Mouse (Mus musculus) midbrain, embryonic 15.5 days (tissue): ENCODE measurements around the gene Myo1a. TPM values are rescaled to one million over a fixed set of nuclear protein-coding genes. Genes with fewer than 3 reads are reported as not detected.

ENCODE experiments used
- ATAC-seq: fragments of 200-750 bp; cut with Nextera tagmentation; replicated peaks from 2 replicates; pipeline ENCODE4 v1.8.0; 2017; ENCODE audit warnings: moderate TSS enrichment
- H3K27ac ChIP-seq: fragments of 300-500 bp; sonication (generic); 2 replicates; pipeline ENCODE4 v1.5.1; 2015; ENCODE audit warnings: mild to moderate bottlenecking, inconsistent platforms
- H3K27me3 ChIP-seq: fragments of 300-500 bp; sonication (generic); replicated peaks from 2 replicates; pipeline ENCODE4 v1.6.1; 2015; ENCODE audit warnings: inconsistent platforms
- H3K36me3 ChIP-seq: fragments of 300-500 bp; sonication (generic); replicated peaks from 2 replicates; pipeline ENCODE4 v1.6.1; 2015; ENCODE audit warnings: inconsistent platforms
- H3K4me1 ChIP-seq: fragments of 300-500 bp; sonication (generic); 2 replicates; pipeline ENCODE4 v1.6.1; 2015; ENCODE audit warnings: inconsistent platforms
- H3K4me2 ChIP-seq: fragments of 300-500 bp; sonication (generic); 2 replicates; pipeline ENCODE4 v1.6.1; 2015; ENCODE audit warnings: inconsistent platforms, mild to moderate bottlenecking, moderate library complexity
- H3K4me3 ChIP-seq: fragments of 300-500 bp; sonication (generic); 2 replicates; pipeline ENCODE4 v1.5.1; 2015; ENCODE audit warnings: mild to moderate bottlenecking, inconsistent platforms
- H3K9ac ChIP-seq: fragments of 300-500 bp; sonication (generic); 2 replicates; pipeline ENCODE4 v1.6.1; 2015; ENCODE audit warnings: mild to moderate bottlenecking, inconsistent platforms
- H3K9me3 ChIP-seq: fragments of 300-500 bp; sonication (generic); 2 replicates; pipeline ENCODE4 v1.6.1; 2016; ENCODE audit warnings: inconsistent platforms
- WGBS: fragments of 180-500 bp; shearing (Covaris S2); methylation state at CpG from one replicate; pipeline ENCODE4 v1.1.7; 2015; ENCODE audit warnings: mixed read lengths; 5-methylcytosine and 5-hydroxymethylcytosine counted together
- polyA plus RNA-seq: library from polyadenylated mRNA; unstranded; fragments of >200 nt; fragmentation: Nextera tagmentation; extraction: Ambion mirVana; gene quantifications from 2 replicates; pipeline ENCODE4 v1.2.1, GENCODE M21; 2015

The Myo1a gene
- polyA plus RNA-seq, 1 experiment from 2014 or later = 0.25 TPM

- H3K9me3 ChIP-seq = no peaks in the 10 kb centered on the region
- under 1% methylated on average over 64 of the region's 73 CpGs for WGBS
- H3K27ac ChIP-seq = peak within 1 kb of the TSS; percentile 55; the same call in 1 of the 2 replicates
- peak within 1 kb of the TSS; percentile 49 for H3K9ac ChIP-seq
- peak within 1 kb of the TSS; percentile 56 for H3K4me3 ChIP-seq
- peaks cover 47% of the 10 kb centered on the region for H3K4me1 ChIP-seq
- H3K4me2 ChIP-seq = peak within 1 kb of the TSS; percentile 93
- peaks cover 55% of the 10 kb centered on the region for H3K27me3 ChIP-seq
- no peaks in the 10 kb centered on the region for H3K36me3 ChIP-seq
- ATAC-seq = peak; percentile 55
Measured at GRCm38 (mm10) chr10:127666501-127667268, 38.3 kb upstream of the Myo1a start, which contains the start of gene Nemp1. TSS of gene Nemp1 (plus strand) at chr10:127666901.

- ATAC-seq = no peak; the same call in 1 of the 2 replicates
- H3K9me3 ChIP-seq = no peaks in the 10 kb centered on the region
- no peaks in the 10 kb centered on the region for H3K36me3 ChIP-seq
- peaks cover 39% of the 10 kb centered on the region for H3K4me1 ChIP-seq
- H3K27me3 ChIP-seq = peaks cover 47% of the 10 kb centered on the region
- H3K9ac ChIP-seq = 0 out of 2 replicates have a peak overlapping the region, but pooled peaks have one; percentile 49
- peak overlapping the region; percentile 56 for H3K4me3 ChIP-seq
- H3K4me2 ChIP-seq = peak overlapping the region; percentile 93
- peak overlapping the region; percentile 55; the same call in 1 of the 2 replicates for H3K27ac ChIP-seq
- WGBS = 3% methylated on average over 35 of the region's 35 CpGs
Measured at GRCm38 (mm10) chr10:127667269-127668092, 37.5 kb upstream of the Myo1a start.

GRCm38 (mm10) chr10:127668093-127669050 is 36.6 kb upstream of the Myo1a start, which contains the start of gene Nab2:
TSS of gene Nab2 (minus strand) at chr10:127668568.
- 0 out of 2 replicates have a peak, but pooled peaks have one; percentile 31 for ATAC-seq
- Histone ChIP-seq H3K27me3 (peaks cover 38% of the 10 kb centered on the region), H3K9me3 (no peaks in the 10 kb centered on the region), H3K36me3 (no peaks in the 10 kb centered on the region), H3K9ac (0 out of 2 replicates have a peak within 1 kb of the TSS, but pooled peaks have one; percentile 16), H3K4me2 (peak within 1 kb of the TSS; percentile 93), H3K4me3 (peak within 1 kb of the TSS; percentile 56), H3K27ac (peak within 1 kb of the TSS; percentile 55; the same call in 1 of the 2 replicates), H3K4me1 (peaks cover 34% of the 10 kb centered on the region)
- WGBS = 2% methylated on average over 40 of the region's 40 CpGs

GRCm38 (mm10) chr10:127669170-127669569 is 35.8 kb upstream of the Myo1a start:
- H3K36me3 ChIP-seq = no peaks in the 10 kb centered on the region
- peak overlapping the region; percentile 93; the same call in 1 of the 2 replicates for H3K4me2 ChIP-seq
- peaks cover 30% of the 10 kb centered on the region for H3K27me3 ChIP-seq
- H3K4me3 ChIP-seq = no peak overlapping the region
- 30% methylated on average over 7 of the region's 7 CpGs for WGBS
- no peaks in the 10 kb centered on the region for H3K9me3 ChIP-seq
- no peak overlapping the region for H3K9ac ChIP-seq
- no peak for ATAC-seq
- peaks cover 34% of the 10 kb centered on the region for H3K4me1 ChIP-seq
- no peak overlapping the region for H3K27ac ChIP-seq

- Histone ChIP-seq H3K9me3 (no peaks in the 10 kb centered on the region), H3K4me1 (peaks cover 34% of the 10 kb centered on the region), H3K4me2 (no peak overlapping the region), H3K27me3 (peaks cover 20% of the 10 kb centered on the region), H3K36me3 (no peaks in the 10 kb centered on the region), H3K27ac (no peak overlapping the region), H3K9ac (no peak overlapping the region), H3K4me3 (no peak overlapping the region)
- WGBS = 92% methylated on average over 2 of the region's 2 CpGs
- no peak for ATAC-seq
Measured at GRCm38 (mm10) chr10:127670185-127670584, 34.8 kb upstream of the Myo1a start.

- Histone ChIP-seq H3K9me3 (no peaks in the 10 kb centered on the region), H3K9ac (no peak overlapping the region), H3K36me3 (no peaks in the 10 kb centered on the region), H3K4me1 (peaks cover 30% of the 10 kb centered on the region), H3K4me2 (no peak overlapping the region), H3K27ac (no peak overlapping the region), H3K4me3 (no peak overlapping the region), H3K27me3 (peaks cover 11% of the 10 kb centered on the region)
- 37% methylated on average over 2 of the region's 2 CpGs for WGBS
- ATAC-seq = no peak
Measured at GRCm38 (mm10) chr10:127671276-127671675, 33.7 kb upstream of the Myo1a start.

- Histone ChIP-seq H3K27ac (no peak overlapping the region), H3K4me1 (peaks cover 16% of the 10 kb centered on the region), H3K9ac (no peak overlapping the region), H3K4me2 (no peak overlapping the region), H3K9me3 (no peaks in the 10 kb centered on the region), H3K27me3 (no peaks in the 10 kb centered on the region), H3K36me3 (no peaks in the 10 kb centered on the region), H3K4me3 (no peak overlapping the region)
- ATAC-seq = no peak
- WGBS = 94% methylated on average over 6 of the region's 6 CpGs
Measured at GRCm38 (mm10) chr10:127674046-127674655, 30.8 kb upstream of the Myo1a start.

- 86% methylated on average over 8 of the region's 8 CpGs for WGBS
- H3K9me3 ChIP-seq = no peaks in the 10 kb centered on the region
- H3K27me3 ChIP-seq = no peaks in the 10 kb centered on the region
- H3K4me1 ChIP-seq = peaks cover 15% of the 10 kb centered on the region
- no peaks in the 10 kb centered on the region for H3K36me3 ChIP-seq
- 0 out of 2 replicates have a peak overlapping the region, but pooled peaks have one; percentile 36 for H3K27ac ChIP-seq
- no peak for ATAC-seq
- no peak overlapping the region for H3K4me3 ChIP-seq
- H3K9ac ChIP-seq = no peak overlapping the region
- H3K4me2 ChIP-seq = no peak overlapping the region
Measured at GRCm38 (mm10) chr10:127674794-127675522, 30.0 kb upstream of the Myo1a start.

GRCm38 (mm10) chr10:127675859-127676398 is 29.0 kb upstream of the Myo1a start:
- peak overlapping the region; percentile 75 for H3K27ac ChIP-seq
- 48% methylated on average over 5 of the region's 5 CpGs for WGBS

GRCm38 (mm10) chr10:127676691-127677548 is 28.1 kb upstream of the Myo1a start:
- Histone ChIP-seq H3K4me3 (peak overlapping the region; percentile 66), H3K27ac (peak overlapping the region; percentile 75), H3K27me3 (no peaks in the 10 kb centered on the region), H3K36me3 (no peaks in the 10 kb centered on the region), H3K9me3 (no peaks in the 10 kb centered on the region), H3K4me2 (peak overlapping the region; percentile 98), H3K4me1 (peaks cover 15% of the 10 kb centered on the region), H3K9ac (peak overlapping the region; percentile 72)
- peak; percentile 97 for ATAC-seq
- WGBS = under 1% methylated on average over 71 of the region's 71 CpGs

More at GRCm38 (mm10) chr10:127675859-127676398, 29.0 kb upstream of the Myo1a start:
- no peak for ATAC-seq
- Histone ChIP-seq H3K4me3 (peak overlapping the region; percentile 66), H3K9ac (peak overlapping the region; percentile 36), H3K27me3 (no peaks in the 10 kb centered on the region), H3K4me1 (peaks cover 15% of the 10 kb centered on the region), H3K4me2 (peak overlapping the region; percentile 98), H3K36me3 (no peaks in the 10 kb centered on the region), H3K9me3 (no peaks in the 10 kb centered on the region)
